Mouse (Mus musculus) frontal cortex, postnatal 36 days (tissue): Measurements from ENCODE around the gene Bace1.
A peak's percentile ranks its signal among the peaks of the same experiment; 100 is the strongest.

Experiments
- DNase-seq, 2 experiments: peaks; one replicate each; pipeline ENCODE4 v3.0.0; 2022; ENCODE audit warnings: low spot score in 2 of 2

The Bace1 gene

DNA sequence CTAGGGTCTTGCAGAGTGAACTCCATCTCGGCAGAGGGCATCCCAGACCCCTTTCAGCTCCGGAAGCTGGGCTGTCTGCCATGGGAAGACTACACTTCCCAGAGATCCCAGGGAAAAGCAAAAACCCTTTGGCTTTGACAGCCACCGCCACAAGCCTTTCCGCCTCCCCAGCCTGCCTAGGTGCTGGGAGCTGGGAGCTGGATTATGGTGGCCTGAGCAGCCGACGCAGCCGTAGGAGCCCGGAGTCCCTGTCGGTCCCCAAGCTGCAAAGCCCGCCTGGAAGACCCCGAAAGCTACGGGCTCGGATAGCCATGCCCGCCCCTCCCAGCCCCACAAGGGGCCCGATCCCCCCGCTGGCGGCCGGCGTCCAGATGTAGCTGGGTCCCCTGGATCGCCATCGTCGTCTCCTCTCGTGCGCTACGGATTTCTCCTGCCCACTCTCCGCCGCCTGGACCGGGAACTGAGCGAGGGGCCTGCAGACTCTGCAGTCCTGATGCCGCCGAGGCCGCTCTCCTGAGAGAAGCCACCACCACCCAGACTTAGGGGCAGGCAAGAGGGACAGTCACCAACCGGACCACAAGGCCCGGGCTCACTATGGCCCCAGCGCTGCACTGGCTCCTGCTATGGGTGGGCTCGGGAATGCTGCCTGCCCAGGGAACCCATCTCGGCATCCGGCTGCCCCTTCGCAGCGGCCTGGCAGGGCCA is at the start of gene Bace1:
Gene Bace1 (plus strand): TSS at position 147 of the 705 bp plus-strand sequence.
- peak; percentile 85 to 90 for DNase-seq

DNA sequence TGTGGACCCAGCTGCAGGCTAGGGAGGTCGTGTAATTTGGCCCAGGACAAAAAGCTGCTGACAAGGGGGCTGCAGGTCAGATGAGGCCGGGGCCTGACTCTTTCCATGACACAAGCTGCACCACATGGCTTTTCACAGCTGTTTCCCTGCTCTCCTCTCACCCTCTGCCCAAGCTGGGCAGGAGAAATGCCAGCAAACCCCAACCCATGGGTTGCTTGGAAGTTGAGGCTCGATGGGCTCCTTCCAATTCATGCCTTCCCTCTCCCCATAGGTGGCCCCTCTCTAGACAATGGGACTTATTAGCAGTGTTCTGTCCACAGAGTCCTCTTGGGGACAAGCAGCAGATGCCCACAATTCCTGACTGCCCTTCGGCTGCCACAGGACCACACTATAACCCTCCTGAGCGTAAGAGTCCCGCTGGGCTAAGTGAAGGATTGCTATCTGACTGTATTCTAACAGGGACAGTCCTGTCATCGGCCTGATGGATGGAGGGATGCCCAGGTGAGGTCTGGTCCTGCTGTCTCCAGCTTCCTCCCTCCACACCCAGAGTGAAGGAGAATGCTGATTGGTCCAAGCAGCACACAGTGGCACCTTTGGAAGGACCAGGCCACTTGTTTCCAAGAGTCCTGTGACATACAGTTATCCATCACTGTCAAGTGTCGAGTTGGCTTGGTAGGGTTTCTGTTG is 46.8 kb upstream of the Bace1 start:
- DNase-seq, result no peak

DNA sequence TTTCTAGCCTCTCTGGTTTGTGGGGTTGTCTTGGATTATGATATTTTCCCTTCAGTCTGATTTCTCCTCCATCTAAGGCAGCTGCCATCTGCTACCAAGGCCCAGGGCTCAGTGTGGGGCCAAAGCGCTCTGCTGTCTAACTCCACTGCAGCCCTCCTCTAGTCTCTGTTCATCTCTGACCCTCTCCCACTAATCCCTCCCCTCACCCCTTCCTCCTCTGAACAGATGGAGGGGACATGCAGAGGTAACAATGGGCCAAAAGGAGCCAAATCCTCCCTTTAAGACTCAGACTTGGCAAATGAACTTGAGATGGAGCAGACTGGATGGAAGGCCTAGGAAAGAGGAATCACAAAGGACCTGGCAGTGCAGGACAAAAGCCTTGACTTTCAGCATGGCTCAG is 46.1 kb upstream of the Bace1 start:
- DNase-seq, result no peak

DNA sequence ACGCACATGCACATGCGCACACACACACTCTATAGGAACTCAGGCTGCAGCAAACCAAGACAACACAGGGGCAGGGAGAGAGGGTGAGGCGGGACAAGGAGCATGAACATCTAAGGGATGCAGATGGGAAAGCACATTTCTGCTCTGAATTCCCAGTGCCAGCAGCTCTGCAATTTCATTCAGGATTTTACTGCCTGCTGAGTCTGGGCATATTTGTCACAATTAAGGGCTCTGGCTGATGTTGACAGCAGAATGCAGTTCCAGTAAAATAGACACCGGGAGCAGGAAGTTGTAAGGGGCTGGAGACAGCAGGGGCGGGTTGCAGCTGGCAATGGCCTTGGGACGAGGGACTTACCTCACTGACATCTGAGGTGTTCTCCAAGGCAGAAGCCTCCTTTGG is 44.7 kb upstream of the Bace1 start:
- no peak for DNase-seq

DNA sequence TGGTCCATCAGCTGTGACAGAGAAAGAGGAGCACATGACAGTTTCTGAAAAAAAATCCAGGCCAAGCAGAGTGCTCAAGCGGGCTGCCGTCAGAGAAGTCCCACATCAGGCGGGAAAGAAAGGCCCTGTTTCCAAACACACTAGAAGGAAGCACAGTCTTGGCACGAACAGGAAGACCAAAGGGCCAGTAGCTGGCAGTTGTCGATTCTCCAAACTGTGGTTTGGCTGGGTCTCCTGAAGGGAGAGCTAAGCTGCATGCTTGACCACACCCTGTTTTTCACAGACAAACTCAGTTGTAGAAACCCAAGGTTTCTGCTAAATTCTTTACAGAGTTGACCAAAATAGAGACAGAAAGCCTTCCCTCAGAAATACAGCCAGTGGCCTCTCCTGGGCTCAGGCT is 42.7 kb upstream of the Bace1 start:
- no peak for DNase-seq

DNA sequence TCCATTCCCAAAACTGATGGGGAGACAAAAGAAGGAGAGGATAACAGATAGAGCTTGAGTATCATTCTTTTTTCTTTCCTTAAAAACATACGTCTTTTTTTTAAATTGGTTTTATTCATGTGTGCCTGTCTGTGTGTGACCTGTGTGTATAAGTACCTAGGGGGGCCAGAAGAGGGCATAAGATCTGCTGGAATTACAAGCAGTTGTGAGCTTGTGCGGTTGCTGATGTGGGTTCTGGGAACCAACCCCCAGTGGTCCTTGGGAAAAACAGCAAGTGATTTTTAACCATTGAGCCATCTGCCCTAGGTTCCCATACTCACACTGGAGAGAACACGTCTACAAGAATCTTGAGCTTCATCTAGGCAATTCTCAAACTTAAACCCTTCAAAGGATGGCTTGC is 41.1 kb upstream of the Bace1 start:
- DNase-seq, result no peak

DNA sequence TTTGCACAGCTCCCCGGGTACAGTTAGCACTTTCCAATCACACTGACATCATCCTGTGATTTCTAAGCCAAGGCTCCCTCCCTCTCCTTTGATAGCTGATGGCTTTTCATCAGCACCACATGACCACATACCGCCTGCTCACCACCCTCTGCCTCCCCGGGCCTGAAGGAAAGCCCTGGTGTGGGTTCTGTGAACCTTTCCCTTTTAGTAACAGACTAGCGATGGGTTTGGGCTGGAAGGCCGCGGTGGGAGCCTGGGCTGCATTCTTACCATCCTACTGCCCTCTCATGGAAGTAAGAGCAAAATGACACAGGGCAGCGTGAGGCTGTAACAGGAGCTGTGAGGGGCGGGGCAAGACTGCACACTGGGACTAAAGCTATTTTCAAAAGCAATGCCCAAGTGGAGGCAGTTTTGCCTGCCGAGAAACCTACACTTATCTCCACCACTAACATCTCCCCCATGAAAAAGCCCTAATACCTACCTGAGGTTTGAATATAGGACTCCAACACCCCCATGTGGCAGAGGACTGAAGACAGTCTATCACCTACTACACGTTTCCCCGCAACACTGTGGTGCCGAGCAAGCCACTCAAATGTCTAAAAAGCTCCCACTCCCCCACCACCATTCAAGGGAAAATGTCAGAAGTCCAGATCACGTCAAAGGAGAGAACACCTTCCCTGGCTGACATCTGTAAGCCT is 39.8 kb upstream of the Bace1 start:
- peak; percentile 22 to 23 for DNase-seq

DNA sequence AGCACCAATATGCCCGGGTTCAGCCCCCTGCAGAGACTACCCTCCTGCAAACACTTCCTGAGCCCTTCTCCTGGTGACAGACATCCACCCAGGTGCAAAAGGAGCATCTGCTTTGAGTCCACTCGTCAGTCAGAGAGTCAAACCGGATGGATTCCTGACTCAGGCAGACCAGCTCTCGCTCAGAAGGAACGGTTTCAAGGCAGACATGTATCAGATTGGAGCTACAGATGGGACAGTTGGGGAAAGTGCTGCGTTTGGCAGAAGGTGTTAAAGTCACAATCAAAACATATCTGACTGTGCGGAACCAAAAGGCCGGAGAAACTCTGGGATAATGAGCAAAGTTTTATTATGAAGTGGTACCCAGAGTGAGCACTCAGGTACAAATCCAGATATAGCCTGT is 39.0 kb upstream of the Bace1 start:
- no peak for DNase-seq

DNA sequence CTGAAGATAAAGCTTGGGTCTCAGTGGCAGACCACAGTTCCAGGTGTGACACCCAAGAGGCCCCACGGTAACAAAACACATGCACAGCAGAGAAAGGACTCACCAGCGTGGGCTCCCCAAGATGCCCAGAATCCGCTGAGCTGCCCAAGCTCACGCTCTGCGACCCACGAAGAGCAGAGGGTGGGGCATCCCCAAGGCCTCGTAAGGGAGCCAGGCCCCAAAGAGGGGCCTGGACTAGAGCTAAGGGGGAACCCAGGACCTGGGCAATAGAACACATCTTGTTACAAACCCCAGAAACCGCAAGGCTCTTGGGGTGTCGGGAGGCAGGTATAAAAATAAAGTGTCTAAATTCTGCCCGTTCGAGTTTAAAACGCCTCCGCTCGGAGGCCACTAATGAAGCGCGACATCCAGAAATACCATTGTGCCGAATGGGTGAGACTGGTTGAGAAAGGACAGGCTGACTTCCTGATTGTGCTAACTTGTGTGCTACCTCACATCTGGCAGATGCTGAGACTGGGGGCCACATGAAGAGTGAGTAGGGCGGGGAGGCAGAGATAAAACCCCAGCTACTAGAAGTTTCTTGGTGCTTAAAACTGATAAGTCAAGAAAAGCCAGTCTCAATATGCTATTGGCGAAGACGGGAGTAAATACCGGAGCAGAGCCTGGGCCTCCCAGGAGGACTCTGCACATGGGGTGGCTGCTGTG is 35.2 kb upstream of the Bace1 start:
- no peak for DNase-seq

DNA sequence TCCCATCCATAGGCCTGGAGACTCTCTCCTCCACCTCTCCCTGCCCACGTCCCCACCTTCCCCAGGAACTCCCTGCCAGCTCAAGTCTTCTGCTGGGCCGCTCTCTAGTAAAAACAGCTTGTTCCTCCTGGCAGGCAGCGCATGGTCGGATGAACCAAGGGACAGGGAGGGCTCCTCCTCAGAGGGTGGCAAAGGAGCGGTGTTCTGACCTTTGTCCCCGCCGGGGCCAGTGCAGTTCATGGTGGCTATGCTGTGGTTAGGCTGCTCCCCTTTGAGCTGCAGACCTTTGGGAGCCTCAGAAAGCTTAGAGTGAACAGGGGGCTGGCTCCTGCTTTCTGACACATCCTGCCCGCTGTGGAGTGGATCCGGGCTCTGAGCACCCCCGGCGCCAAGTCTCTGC is 31.5 kb upstream of the Bace1 start:
- DNase-seq, result no peak

DNA sequence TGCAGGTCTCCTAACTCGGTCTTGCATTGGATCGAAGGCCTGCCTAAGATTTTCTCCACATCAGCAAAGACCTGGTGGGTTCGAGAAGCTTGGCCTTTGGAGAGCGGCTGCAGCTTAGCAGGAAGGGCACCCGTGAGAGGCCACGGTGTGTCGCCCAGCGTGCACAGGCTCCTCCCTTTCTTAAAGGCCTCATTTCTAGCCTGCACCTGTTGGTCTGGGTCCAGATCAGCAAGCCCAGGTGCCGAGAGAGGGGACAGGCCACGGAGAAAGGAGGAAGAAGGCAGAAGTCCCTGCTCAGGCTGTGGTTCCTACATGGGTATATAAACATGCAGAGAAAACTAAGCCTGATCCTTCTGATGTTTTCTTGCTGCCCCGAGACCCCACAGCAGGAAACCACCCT is 31.0 kb upstream of the Bace1 start:
- no peak for DNase-seq

DNA sequence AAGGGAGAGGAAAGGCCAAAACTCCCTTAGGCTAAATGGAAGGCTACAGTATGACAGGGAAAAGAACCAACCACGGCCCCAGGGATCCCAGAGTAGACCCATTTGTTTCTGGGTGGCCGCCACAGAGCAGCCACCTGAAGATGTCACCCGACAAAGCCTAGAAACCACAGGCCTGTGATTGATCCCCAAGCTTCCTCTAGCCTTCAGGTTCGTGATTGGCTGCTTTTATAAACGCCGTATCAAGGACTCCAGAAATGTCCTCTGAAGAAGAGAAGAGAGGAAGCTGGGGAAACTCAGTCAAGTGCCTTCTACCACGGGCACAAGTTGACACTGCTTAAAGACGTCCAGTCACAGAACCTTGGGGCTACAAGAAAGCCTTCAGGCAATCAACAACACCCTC is 30.6 kb upstream of the Bace1 start:
- no peak for DNase-seq

DNA sequence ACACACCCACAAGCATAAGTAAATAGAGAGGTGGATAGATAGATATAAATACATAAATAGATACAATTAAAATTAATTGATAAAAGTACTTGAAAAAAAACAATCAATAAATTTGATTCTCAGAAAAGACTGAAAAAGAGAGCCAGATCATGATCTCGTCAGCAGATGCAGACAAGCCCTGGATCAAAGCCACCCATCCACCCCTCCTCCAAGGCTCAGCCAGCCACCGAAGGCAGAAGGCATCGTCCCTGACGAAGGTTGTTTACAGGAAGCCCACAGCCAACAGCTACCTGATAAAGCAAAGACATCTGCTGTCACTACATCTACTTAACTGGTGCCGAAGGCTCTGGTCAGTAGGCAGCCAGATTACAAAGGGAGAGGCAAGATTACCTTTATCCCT is 26.4 kb upstream of the Bace1 start:
- no peak for DNase-seq

DNA sequence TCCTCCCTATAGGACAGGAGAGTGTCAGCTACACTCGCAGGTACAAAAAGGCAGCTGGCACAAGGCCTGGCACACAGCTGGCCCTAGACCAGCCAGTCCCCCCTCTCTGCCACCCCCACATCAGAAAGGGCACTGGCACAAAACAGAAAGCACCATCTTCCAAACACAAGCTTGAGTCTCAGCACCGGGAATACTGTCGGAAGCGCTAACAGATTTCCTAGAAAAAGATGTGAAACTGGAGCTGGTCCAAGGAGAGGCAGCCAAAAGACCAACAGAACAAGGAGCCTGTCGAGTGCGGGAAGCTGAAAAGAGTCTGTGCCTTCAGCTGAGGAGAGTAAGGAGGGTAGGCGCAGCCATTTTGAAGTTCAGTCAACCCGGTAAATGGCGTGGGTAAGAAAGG is 23.3 kb upstream of the Bace1 start:
- peak; percentile 37 to 67 for DNase-seq

DNA sequence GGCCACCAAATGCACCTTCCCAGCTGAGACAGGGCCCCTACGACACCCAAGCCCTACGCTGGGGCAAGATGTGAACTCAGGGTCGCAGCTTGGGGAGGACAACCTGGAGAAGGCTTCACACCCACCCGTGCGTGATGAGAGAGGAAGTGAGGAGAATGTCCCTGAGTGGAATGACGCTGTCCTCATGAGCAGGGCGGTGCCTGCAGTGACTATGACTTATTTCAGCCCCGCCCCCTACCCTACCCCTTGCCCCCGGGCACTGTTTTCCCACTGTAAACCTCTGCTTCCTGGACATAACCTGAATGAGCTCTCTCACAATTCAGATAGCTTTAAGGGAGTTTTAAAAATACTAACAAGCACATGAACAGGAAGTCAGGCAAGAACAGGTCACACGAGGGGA is 22.9 kb upstream of the Bace1 start:
- DNase-seq, result no peak

DNA sequence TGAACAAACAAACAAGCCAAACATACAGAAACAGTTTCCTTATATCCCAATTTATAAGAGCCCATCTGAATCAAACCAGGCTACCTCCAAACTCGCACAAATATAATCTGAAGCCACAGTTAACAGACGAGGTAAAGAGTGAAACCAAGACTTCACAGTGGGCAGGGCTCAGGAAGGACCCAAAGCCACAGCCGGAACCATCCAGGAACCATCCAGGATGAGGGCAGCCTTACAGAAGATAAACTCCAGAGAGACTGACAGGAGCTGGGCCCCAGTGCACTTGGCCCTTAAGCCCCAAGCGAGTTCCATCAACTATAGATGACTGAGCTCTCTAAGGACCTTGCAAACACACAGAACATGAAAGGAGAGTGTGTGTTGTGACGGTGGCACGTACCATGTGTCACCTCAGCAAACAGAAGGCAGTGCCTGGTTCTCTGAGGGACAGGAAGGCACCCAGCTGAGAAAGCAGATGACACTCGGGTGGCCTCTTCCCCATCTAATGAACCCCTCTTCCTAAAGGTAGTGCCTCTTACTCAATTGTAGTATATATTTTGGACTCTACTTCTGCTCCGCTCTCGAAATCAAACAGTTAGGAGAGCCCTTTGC is 19.9 kb upstream of the Bace1 start:
- DNase-seq, result no peak

DNA sequence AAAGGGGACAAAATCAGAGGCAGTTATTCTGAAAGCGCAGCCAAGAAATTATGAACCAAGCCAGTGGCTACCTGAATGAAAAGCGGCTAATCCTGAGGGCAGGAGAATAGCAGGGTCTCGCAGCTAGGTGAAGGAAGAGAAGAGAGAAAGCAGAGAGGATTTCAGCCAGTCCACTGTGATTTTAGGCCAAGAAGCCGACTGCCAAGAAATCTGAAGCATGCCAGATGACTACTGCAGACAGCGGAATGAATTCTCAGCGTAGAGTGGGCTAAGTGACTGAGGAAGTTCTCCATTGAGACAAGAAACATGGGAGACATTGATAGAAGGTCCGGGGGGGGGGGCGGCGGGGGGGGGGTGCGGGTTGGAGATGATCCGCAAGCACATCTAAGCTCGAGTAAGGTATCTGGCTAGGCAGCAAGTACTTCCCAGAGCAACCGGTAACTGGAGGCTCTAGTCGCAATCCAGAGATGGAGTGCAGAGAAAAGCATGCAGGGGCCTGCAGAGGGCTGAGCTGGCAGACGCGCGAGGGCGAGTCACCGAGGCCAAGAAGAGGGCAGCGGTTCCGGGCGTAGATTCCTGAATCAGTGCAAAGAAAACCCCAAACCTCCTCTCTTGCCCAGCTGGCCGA is 10.6 kb upstream of the Bace1 start:
- DNase-seq, result no peak

DNA sequence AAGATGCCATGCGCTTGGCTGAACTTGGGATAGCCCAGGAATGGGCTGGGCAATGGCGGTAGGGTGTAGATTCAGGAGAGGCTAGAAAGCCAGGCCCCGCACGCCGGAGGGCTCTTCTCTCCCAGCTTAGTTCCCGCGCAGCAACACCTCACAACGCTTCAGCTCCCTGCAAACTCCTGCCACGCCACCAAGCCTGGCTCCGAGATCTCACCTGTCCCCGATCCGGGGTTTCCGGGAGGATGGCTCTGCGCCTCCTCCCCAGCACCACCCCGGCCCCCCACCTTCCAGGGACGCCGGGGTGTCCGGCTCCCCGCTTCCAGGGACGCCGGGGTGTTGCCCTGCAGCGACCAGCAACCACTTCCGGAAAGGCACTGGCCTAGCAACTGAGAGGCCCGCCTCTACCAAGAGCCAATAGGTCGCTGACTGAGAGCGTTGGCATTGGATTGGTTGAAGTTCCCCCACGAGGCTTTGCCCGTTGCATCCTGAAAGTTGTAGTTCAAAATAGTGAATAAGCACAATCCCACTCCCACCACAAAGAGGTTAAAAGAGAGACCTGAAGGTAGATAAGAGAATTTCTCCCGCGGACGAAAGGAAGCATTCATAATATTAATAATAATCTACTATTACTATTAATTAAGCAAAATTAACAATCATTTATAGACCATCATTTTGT is 10.0 kb upstream of the Bace1 start, which contains the start of gene Cep164:
Gene Cep164 (minus strand): TSS at position 401 of the 673 bp plus-strand sequence.
- peak; percentile 85 to 91 for DNase-seq

DNA sequence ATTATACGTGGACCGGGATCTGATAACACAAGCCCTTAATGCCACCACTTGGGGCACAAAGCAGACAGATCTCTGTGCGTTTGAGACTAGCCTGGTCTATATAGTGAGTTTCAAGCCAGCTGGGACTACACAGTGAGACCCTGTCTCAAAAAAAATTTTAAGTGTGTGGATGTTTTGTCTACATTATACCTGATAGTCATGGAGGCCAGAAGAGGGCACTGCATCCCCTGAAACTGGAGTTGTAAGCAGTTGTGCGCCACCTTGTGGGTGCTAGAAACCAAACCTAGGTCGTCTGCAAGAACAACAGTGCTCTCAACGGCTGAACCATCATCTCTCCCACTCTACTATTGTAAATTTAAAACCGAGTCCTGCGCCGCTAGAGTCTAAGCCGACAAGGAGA is 9.3 kb upstream of the Bace1 start:
- peak in 1 of 2 experiments; percentile 72 for DNase-seq

DNA sequence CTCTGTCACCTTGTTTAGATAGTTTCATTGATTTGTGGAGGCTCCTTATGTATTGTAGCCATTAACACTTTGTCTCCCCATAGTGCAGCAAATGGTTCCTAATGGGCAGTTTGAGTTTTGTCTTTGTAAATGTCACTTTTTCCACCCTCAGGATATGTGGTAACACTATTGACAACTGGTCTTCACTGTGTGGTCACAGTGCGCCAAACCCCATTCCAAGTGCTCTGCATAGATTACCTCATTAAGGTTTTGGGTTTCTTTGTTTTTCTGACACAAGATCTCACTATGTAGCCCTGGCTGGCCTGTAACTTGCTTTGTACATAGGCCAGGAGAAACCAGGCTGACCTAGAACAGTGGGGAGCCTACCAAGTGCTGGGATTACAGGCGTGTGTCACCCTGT is 5.5 kb upstream of the Bace1 start:
- no peak for DNase-seq

DNA sequence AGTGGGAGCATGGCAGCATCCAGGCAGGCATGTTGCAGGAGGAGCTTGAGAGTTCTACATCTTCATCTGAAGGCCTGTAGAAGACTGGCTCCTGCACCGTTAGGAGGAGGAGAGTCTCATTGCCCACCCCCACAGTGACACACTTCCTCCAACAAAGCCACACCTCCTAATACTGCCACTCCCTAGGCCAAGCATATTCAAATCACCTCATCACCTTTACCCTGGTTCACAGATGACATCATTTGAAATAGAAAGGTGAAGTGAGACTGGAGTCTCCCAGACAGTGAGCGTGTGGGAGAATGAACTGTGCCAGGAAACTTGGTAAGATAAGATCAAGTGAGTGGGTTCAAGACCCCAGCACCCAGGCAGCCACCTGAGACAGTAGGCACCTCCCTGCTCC is 4.9 kb upstream of the Bace1 start:
- no peak for DNase-seq
